Mouse (Mus musculus): ENCODE measurements around the gene Robo3. TPM values are rescaled to one million over a fixed set of nuclear protein-coding genes. Genes with fewer than 3 reads are reported as not detected.

The Robo3 gene
- polyA plus RNA-seq, 1 experiment from 2014 or later, result 0.06 TPM

DNA sequence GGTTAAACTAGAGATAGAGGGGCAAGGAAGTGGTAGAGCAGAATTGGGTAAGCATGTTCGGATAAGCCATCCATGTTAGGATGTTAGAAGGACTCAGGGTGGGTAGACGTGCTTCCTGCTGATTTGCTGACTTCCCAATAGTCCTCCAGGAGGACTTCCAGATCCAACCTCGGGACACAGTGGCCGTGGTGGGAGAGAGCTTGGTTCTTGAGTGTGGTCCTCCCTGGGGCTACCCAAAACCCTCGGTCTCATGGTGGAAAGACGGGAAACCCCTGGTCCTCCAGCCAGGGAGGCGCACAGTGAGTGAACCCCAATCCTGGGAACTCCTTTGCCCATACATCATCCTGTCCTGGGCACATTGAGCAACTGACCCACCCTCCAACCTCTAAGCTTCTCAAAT lies 30.0 kb downstream of the Robo3 start:
- no peaks in the 10 kb centered on the region for H3K4me1 ChIP-seq (ENCODE audit: insufficient read depth)
- peak overlapping the region; percentile 12; the same call in 1 of the 2 replicates for H3K4me3 ChIP-seq (ENCODE audit: low read depth, low read length)
- no peak for DNase-seq
- H3K4me2 ChIP-seq (ENCODE audit: low read depth, low read length), result peak overlapping the region; percentile 24; the same call in 1 of the 2 replicates
- 66% methylated on average over 7 of the region's 7 CpGs for WGBS (ENCODE audit: insufficient replicate concordance)
- H3K9ac ChIP-seq (replicated peaks), result no peak overlapping the region
- H3K36me3 ChIP-seq (replicated peaks; ENCODE audit: insufficient read depth, low read length), result no peaks in the 10 kb centered on the region
- no peak for ATAC-seq
- TF ChIP-seq CTCF (IDR thresholded peaks at IDR 0.05; ENCODE audit: low read depth), result no peak
- TF ChIP-seq EP300 (IDR thresholded peaks at IDR 0.05; ENCODE audit: low read depth), result no peak
- 0 out of 2 replicates have a peak, but pooled peaks cover 5% of the 10 kb centered on the region for H3K27me3 ChIP-seq (ENCODE audit: insufficient read depth, low read length)
- H3K27ac ChIP-seq (ENCODE audit: low read depth), result no peak overlapping the region
- no peaks in the 10 kb centered on the region for H3K9me3 ChIP-seq (ENCODE audit: low read length)

DNA sequence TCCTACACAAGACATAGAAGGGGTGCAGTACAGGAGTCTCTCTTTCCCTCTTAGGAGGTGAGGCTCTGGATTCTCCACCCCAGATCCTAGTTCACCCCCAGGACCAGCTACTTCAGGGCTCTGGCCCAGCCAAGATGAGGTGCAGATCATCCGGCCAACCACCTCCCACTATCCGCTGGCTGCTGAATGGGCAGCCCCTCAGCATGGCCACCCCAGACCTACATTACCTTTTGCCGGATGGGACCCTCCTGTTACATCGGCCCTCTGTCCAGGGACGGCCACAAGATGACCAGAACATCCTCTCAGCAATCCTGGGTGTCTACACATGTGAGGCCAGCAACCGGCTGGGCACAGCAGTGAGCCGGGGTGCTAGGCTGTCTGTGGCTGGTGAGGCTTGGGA lies 30.5 kb downstream of the Robo3 start:
- H3K4me1 ChIP-seq (ENCODE audit: insufficient read depth), result no peaks in the 10 kb centered on the region
- DNase-seq, result no peak
- 0 out of 2 replicates have a peak, but pooled peaks cover under 1% of the 10 kb centered on the region for H3K27me3 ChIP-seq (ENCODE audit: insufficient read depth, low read length)
- peak overlapping the region; percentile 37 for H3K9ac ChIP-seq (replicated peaks)
- no peak for ATAC-seq
- peak overlapping the region; percentile 12; the same call in 1 of the 2 replicates for H3K4me3 ChIP-seq (ENCODE audit: low read depth, low read length)
- TF ChIP-seq EP300 (IDR thresholded peaks at IDR 0.05; ENCODE audit: low read depth), result no peak
- TF ChIP-seq CTCF (IDR thresholded peaks at IDR 0.05; ENCODE audit: low read depth), result no peak
- peak overlapping the region; percentile 34 for H3K27ac ChIP-seq (ENCODE audit: low read depth)
- no peaks in the 10 kb centered on the region for H3K36me3 ChIP-seq (replicated peaks; ENCODE audit: insufficient read depth, low read length)
- no peaks in the 10 kb centered on the region for H3K9me3 ChIP-seq (ENCODE audit: low read length)
- H3K4me2 ChIP-seq (ENCODE audit: low read depth, low read length), result no peak overlapping the region
- 72% methylated on average over 7 of the region's 7 CpGs for WGBS (ENCODE audit: insufficient replicate concordance)

DNA sequence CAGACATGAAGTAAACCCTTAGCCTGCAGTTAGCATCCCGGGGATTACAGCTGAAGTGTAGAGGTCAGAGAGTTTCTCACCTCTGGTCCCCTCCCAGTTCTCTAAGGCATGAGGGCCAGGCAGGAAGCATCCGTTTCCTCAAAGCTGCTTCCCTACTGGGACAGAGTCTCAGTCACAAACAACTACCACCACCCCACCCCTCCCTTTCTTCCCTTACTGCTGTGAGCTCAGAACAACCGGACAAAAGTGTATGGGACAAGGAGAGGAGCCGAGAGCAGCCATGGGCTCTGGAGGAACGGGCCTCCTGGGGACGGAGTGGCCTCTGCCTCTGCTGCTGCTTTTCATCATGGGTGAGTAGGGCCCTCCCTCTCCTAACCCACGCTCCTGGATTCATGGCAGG lies 31.2 kb downstream of the Robo3 start, which contains the start of gene Robo4:
Gene Robo4, plus strand, starts transcription at position 96 of the 400 bp plus-strand sequence.
- peak within 1 kb of the TSS; percentile 34 for H3K27ac ChIP-seq (ENCODE audit: low read depth)
- ATAC-seq (peak; percentile 53), DNase-seq (no peak)
- H3K4me1 ChIP-seq (ENCODE audit: insufficient read depth), result no peaks in the 10 kb centered on the region
- no peak within 1 kb of the TSS for H3K4me2 ChIP-seq (ENCODE audit: low read depth, low read length)
- WGBS (ENCODE audit: insufficient replicate concordance), result 13% methylated on average over 7 of the region's 7 CpGs
- no peaks in the 10 kb centered on the region for H3K27me3 ChIP-seq (ENCODE audit: insufficient read depth, low read length)
- TF ChIP-seq EP300 (IDR thresholded peaks at IDR 0.05; ENCODE audit: low read depth), result no peak
- TF ChIP-seq CTCF (IDR thresholded peaks at IDR 0.05; ENCODE audit: low read depth), result no peak
- H3K9ac ChIP-seq (replicated peaks), result peak within 1 kb of the TSS; percentile 44
- H3K9me3 ChIP-seq (ENCODE audit: low read length), result no peaks in the 10 kb centered on the region
- H3K36me3 ChIP-seq (replicated peaks; ENCODE audit: insufficient read depth, low read length), result no peaks in the 10 kb centered on the region
- peak within 1 kb of the TSS; percentile 12; the same call in 1 of the 2 replicates for H3K4me3 ChIP-seq (ENCODE audit: low read depth, low read length)

DNA sequence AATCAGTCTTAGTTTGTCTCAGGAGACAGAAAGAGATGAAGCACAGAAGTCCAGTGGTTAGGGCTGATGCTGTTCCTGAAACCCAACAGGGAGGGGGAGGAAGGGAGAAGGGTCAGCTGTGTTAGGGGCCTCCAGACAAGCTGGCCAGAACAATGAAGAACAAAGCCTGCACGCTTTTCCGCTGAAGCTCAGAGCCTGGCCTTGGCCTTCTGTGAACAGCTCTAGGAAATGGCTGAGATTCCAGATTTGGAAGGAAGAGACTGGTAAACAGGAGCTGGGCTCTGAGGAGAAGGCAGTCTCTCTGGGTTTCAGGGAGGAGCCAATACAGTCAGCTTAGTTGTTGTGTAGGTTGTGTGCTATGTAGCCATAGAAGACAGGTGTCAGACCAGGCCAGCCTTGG lies 32.5 kb downstream of the Robo3 start:
- Histone ChIP-seq H3K4me2 (ENCODE audit: low read depth, low read length) (no peak overlapping the region), H3K9ac (replicated peaks) (no peak overlapping the region), H3K36me3 (replicated peaks; ENCODE audit: insufficient read depth, low read length) (no peaks in the 10 kb centered on the region), H3K27me3 (ENCODE audit: insufficient read depth, low read length) (no peaks in the 10 kb centered on the region), H3K27ac (ENCODE audit: low read depth) (no peak overlapping the region), H3K9me3 (ENCODE audit: low read length) (no peaks in the 10 kb centered on the region), H3K4me3 (ENCODE audit: low read depth, low read length) (no peak overlapping the region), H3K4me1 (ENCODE audit: insufficient read depth) (no peaks in the 10 kb centered on the region)
- TF ChIP-seq EP300 (IDR thresholded peaks at IDR 0.05; ENCODE audit: low read depth), result no peak
- no peak for TF ChIP-seq CTCF (IDR thresholded peaks at IDR 0.05; ENCODE audit: low read depth)
- WGBS (ENCODE audit: insufficient replicate concordance), result 78% methylated on average over 2 of the region's 2 CpGs
- DNase-seq, result no peak
- ATAC-seq, result peak; percentile 64

DNA sequence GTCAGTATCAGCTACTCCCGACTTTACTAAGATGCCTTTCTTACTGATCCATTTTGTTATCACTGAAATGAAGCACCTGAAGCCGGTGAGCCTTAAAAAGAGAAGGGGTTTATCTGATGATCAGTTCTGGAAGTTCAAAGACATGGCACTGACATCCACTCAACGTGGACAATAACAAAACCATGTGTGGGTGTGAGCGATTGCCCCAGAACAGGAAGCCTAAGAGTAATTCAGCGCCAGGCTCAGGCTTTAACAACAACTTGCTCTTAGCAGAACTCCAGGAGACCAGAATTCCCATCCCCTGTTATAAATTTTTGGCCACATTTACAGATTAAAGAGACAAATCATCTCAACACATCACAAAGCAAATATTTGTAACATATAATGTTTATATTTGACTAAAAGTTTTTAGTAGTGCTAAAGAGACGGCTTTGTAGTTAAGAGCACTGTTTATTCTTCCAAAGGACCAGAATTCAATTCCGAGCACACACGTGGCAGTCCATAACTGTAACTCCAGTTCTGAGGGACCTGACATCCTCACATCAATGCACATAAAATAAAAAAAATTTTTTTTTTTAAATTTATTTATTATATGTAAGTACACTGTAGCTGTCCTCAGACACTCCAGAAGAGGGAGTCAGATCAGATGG lies 39.4 kb downstream of the Robo3 start:
- TF ChIP-seq CTCF (IDR thresholded peaks at IDR 0.05; ENCODE audit: low read depth) (no peak), EP300 (IDR thresholded peaks at IDR 0.05; ENCODE audit: low read depth) (no peak)
- Histone ChIP-seq H3K9me3 (ENCODE audit: low read length) (no peaks in the 10 kb centered on the region), H3K9ac (replicated peaks) (no peak overlapping the region), H3K27ac (ENCODE audit: low read depth) (no peak overlapping the region), H3K4me1 (ENCODE audit: insufficient read depth) (no peaks in the 10 kb centered on the region), H3K4me3 (ENCODE audit: low read depth, low read length) (no peak overlapping the region), H3K27me3 (ENCODE audit: insufficient read depth, low read length) (no peaks in the 10 kb centered on the region), H3K36me3 (replicated peaks; ENCODE audit: insufficient read depth, low read length) (no peaks in the 10 kb centered on the region), H3K4me2 (ENCODE audit: low read depth, low read length) (no peak overlapping the region)
- ATAC-seq, result no peak
- 67% methylated on average over 8 of the region's 8 CpGs for WGBS (ENCODE audit: insufficient replicate concordance)
- DNase-seq, result no peak

DNA sequence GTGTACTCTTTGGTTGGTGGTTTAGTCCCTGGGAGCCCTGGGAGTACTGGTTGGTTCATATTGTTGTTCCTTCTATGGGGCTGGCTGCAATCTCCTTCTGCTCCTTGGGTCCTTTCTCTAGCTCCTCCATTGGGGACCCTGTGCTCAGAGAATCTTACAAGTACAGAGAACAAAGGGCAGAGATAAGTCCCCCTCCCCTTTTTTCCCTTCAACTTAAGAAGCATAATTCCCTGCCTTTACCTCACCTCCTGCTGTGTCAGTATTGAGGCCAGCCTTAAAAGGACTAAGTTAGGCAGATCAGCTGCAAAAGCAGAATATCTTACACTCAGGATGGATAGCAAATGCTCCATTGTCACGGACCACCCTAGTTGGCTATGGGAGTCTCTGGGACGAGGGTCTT lies 41.0 kb downstream of the Robo3 start:
- Histone ChIP-seq H3K9me3 (ENCODE audit: low read length) (no peaks in the 10 kb centered on the region), H3K4me1 (ENCODE audit: insufficient read depth) (no peaks in the 10 kb centered on the region), H3K9ac (replicated peaks) (no peak overlapping the region), H3K36me3 (replicated peaks; ENCODE audit: insufficient read depth, low read length) (no peaks in the 10 kb centered on the region), H3K27me3 (ENCODE audit: insufficient read depth, low read length) (0 out of 2 replicates have a peak, but pooled peaks cover under 1% of the 10 kb centered on the region), H3K4me2 (ENCODE audit: low read depth, low read length) (no peak overlapping the region), H3K27ac (ENCODE audit: low read depth) (no peak overlapping the region), H3K4me3 (ENCODE audit: low read depth, low read length) (no peak overlapping the region)
- WGBS (ENCODE audit: insufficient replicate concordance), result 78% methylated on average over 2 of the region's 2 CpGs
- ATAC-seq, result no peak
- no peak for TF ChIP-seq EP300 (IDR thresholded peaks at IDR 0.05; ENCODE audit: low read depth)
- no peak for TF ChIP-seq CTCF (IDR thresholded peaks at IDR 0.05; ENCODE audit: low read depth)
- DNase-seq, result no peak
